Mouse (Mus musculus) lung, embryonic 15.5 days (tissue): ENCODE measurements at regions not wholly inside any gene's neighbourhood (a gene's known extent, or its start where the extent isn't known, plus 50 kb on each side); places are given as distances from the start of the nearest gene placed in this dataset.

Source experiments
- ATAC-seq: fragments of 200-750 bp; cut with Nextera tagmentation; 2 replicates; pipeline ENCODE4 v1.8.0; 2017; ENCODE audit warnings: moderate number of reproducible peaks, borderline replicate concordance; ENCODE audit not compliant: low FRiP score, low TSS enrichment; ENCODE audit errors: extremely low read depth
- H3K27ac ChIP-seq: fragments of 300-500 bp; sonication (generic); 2 replicates; pipeline ENCODE4 v1.5.1; 2015; ENCODE audit warnings: moderate library complexity, mild to moderate bottlenecking, inconsistent platforms
- H3K27me3 ChIP-seq: fragments of 300-500 bp; sonication (generic); 2 replicates; pipeline ENCODE4 v1.6.1; 2015; ENCODE audit warnings: inconsistent platforms
- H3K36me3 ChIP-seq: fragments of 300-500 bp; sonication (generic); 2 replicates; pipeline ENCODE4 v1.6.1; 2015; ENCODE audit warnings: inconsistent platforms
- H3K4me1 ChIP-seq: fragments of 300-500 bp; sonication (generic); 2 replicates; pipeline ENCODE4 v1.6.1; 2015; ENCODE audit warnings: inconsistent platforms
- H3K4me2 ChIP-seq: fragments of 300-500 bp; sonication (generic); 2 replicates; pipeline ENCODE4 v1.6.1; 2015; ENCODE audit warnings: inconsistent platforms, mild to moderate bottlenecking, moderate library complexity
- H3K4me3 ChIP-seq: fragments of 300-500 bp; sonication (generic); 2 replicates; pipeline ENCODE4 v1.5.1; 2015; ENCODE audit warnings: mild to moderate bottlenecking, inconsistent platforms
- H3K9ac ChIP-seq: fragments of 300-500 bp; sonication (generic); 2 replicates; pipeline ENCODE4 v1.6.1; 2015; ENCODE audit warnings: inconsistent platforms
- H3K9me3 ChIP-seq: fragments of 300-500 bp; sonication (generic); 2 replicates; pipeline ENCODE4 v1.6.1; 2016; ENCODE audit warnings: inconsistent platforms
- WGBS: fragments of 180-500 bp; shearing (Covaris S2); methylation state at CpG from one replicate; pipeline ENCODE4 v1.1.7; 2015; 5-methylcytosine and 5-hydroxymethylcytosine counted together

DNA sequence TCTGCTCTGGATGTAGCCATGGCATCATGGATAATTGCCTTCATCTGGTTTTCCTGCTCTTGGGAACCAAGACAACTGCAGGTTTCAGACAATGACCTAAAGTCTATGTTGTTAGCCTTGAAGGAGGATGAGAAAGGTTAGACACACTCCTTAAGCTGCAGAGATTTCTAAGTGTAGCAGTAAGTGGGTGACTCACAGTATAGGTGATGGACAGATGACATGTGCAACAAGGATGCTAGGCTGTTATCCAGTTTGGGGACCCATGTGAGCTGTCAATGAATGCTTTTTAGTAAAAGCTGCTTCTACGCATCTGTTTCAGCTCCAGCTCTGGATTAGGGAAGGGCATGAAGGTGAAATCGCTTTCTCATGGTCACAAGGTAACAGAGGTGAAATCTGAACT, 1159.7 kb upstream of the A1bg start:
- Histone ChIP-seq H3K4me1 (peaks cover 10% of the 10 kb centered on the region), H3K9me3 (no peaks in the 10 kb centered on the region), H3K27me3 (no peaks in the 10 kb centered on the region), H3K9ac (no peak overlapping the region), H3K36me3 (no peaks in the 10 kb centered on the region), H3K27ac (no peak overlapping the region), H3K4me2 (no peak overlapping the region), H3K4me3 (no peak overlapping the region)
- no peak for ATAC-seq
- 94% methylated on average over 2 of the region's 2 CpGs for WGBS

DNA sequence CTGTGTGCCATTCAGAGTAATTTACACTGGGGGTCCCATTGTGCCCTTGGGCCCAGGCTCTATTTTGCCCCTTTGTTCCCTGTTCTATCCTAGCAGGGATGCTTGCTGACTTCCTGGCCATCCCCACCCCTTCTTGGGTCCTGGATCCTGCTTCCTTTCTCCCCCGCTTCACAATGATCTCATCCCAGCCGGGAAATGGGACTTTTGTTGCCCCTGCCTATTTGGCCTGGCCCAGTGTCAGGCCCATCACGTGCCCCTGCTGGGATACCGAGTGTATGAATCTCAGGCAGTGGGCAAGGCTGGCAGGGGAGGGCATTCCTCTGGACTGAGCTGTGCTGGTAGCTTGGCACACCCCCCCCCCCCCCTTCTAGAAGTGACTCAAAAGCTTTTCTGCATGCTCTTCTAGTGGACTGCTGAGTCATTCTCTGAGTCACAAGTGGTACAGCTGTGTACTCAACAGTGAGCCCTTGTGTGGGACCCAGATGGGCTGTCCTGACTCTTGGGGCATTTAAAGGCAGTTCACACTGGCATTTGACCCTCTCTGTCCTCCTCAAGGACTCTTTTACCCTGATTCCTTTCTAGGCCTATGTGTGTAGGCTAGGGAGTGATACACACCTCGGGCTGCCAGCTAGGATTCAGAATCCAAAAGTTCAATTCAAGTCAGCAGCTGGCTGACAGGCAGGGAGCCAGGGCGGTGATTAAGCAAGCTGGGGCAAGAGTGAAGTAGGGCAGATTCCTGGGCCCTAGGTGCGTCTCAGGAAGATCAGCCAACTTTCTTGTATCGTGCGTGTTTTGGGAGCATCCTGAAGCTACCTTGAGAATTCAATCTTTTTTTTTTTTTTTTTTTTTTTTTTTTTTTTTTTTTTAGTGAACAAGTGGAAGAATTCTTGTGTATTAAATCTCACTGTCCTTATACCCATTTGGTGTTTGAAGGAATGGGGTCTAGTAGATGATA, 1156.6 kb upstream of the A1bg start:
- Histone ChIP-seq H3K9ac (no peak overlapping the region), H3K27ac (peak overlapping the region; percentile 57; the same call in 1 of the 2 replicates), H3K9me3 (no peaks in the 10 kb centered on the region), H3K4me3 (no peak overlapping the region), H3K27me3 (no peaks in the 10 kb centered on the region), H3K36me3 (no peaks in the 10 kb centered on the region), H3K4me2 (no peak overlapping the region), H3K4me1 (peaks cover 10% of the 10 kb centered on the region)
- WGBS: 48% methylated on average over 9 of the region's 9 CpGs
- ATAC-seq: peak; percentile 78

DNA sequence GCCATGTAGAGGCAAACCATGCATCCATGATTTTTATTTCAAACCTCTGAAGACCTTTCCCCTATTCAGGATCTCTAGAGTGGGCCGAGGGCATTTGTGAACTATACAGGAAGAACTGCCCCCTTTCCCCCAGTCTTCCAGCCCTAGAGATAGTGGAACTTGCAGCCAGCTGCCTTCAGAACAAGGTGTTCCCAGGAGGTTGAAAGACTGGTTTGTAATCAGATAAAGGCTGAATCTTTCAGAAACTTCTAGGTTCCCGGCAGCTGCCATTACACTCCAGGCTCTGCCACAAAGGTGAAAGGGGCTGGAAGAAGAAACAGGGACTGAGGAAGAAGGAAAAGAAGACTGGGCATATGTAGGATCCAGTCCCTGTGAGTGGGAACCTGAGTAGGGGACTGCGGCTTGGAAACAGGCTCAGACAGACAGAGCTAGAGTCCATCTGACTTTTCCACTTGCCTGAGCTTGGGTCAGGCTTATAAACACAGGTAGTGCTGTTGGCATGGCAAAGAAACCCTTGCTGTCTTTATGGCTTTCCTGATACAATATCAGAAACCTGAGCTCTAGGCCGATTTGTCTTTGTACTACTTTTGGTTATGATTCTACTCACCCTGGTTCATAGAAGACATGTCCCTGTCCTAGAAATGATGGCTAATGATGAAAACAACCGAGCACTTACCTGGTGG, 1153.9 kb upstream of the A1bg start:
- no peaks in the 10 kb centered on the region for H3K36me3 ChIP-seq
- no peaks in the 10 kb centered on the region for H3K9me3 ChIP-seq
- H3K4me3 ChIP-seq: no peak overlapping the region
- H3K27me3 ChIP-seq: no peaks in the 10 kb centered on the region
- ATAC-seq: no peak
- no peak overlapping the region for H3K27ac ChIP-seq
- 82% methylated on average over 5 of the region's 5 CpGs for WGBS
- no peak overlapping the region for H3K9ac ChIP-seq
- H3K4me2 ChIP-seq: no peak overlapping the region
- H3K4me1 ChIP-seq: peaks cover 10% of the 10 kb centered on the region

DNA sequence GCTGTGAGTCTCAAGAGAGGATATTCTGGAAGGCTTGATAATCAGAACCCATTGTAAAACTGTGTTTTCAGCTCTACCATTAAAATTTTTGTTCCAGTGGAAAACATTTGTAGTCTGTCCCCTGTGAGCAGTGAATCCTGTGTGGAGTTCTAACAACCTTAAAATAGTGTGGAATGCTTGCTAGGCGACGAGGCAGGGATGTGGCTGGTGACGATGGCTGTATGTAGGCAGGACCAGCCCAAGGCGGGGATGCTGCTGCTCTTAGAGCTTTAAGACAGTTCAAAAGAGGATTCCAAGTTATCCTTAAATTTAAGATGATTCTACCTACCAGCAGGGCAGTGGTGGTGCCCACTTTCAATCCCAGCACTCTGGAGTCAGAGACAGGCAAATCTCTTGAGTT, 1151.9 kb upstream of the A1bg start:
- H3K4me1 ChIP-seq: peaks cover 10% of the 10 kb centered on the region
- H3K4me2 ChIP-seq: no peak overlapping the region
- H3K27me3 ChIP-seq: no peaks in the 10 kb centered on the region
- no peak overlapping the region for H3K9ac ChIP-seq
- no peak overlapping the region for H3K4me3 ChIP-seq
- ATAC-seq: no peak
- no peaks in the 10 kb centered on the region for H3K9me3 ChIP-seq
- no peak overlapping the region for H3K27ac ChIP-seq
- WGBS: 87% methylated on average over 4 of the region's 4 CpGs
- H3K36me3 ChIP-seq: no peaks in the 10 kb centered on the region

DNA sequence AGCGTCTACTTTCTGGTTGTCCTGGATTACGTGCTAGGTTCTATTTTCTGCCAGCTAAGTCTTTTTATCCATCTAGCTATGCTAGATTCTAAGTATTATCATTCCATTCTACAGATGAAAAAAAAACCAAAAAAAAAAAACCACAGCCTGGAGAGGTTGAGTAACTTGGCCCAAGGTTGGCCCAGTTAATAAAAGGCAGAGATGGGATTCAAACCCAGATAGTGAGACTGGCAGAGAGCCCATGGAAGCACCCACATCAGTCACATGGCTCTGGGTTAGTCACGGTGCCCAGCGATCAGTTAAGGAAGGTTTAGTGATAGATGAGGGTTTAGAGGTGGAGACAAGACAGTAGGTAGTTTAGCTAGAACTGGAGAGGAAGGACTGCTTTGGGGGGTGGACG, 1150.8 kb upstream of the A1bg start:
- no peak for ATAC-seq
- H3K4me1 ChIP-seq: no peaks in the 10 kb centered on the region
- H3K36me3 ChIP-seq: no peaks in the 10 kb centered on the region
- H3K27ac ChIP-seq: no peak overlapping the region
- no peaks in the 10 kb centered on the region for H3K27me3 ChIP-seq
- no peaks in the 10 kb centered on the region for H3K9me3 ChIP-seq
- H3K4me2 ChIP-seq: no peak overlapping the region
- WGBS: 99% methylated on average over 5 of the region's 5 CpGs
- no peak overlapping the region for H3K4me3 ChIP-seq
- H3K9ac ChIP-seq: no peak overlapping the region

DNA sequence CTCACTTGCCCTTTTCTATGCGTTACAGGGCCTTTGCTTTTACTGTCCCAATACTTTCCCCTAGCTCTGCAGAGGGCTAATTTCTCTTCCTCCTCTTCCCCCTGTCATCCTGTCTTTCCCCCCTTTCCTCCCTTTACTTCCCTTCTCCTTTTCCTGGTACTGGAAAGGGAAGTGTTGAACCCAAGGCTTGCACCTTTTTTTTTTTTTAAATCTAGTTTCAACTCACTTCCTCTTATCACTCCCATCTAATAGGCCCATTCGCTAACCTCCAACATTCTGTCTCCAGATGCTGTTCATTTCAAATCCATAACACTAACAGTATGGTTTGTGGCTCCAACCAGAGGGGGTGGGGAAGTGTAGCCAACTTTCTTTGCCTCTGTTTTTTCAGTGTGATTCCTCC, 1148.5 kb upstream of the A1bg start:
- no peak overlapping the region for H3K4me3 ChIP-seq

DNA sequence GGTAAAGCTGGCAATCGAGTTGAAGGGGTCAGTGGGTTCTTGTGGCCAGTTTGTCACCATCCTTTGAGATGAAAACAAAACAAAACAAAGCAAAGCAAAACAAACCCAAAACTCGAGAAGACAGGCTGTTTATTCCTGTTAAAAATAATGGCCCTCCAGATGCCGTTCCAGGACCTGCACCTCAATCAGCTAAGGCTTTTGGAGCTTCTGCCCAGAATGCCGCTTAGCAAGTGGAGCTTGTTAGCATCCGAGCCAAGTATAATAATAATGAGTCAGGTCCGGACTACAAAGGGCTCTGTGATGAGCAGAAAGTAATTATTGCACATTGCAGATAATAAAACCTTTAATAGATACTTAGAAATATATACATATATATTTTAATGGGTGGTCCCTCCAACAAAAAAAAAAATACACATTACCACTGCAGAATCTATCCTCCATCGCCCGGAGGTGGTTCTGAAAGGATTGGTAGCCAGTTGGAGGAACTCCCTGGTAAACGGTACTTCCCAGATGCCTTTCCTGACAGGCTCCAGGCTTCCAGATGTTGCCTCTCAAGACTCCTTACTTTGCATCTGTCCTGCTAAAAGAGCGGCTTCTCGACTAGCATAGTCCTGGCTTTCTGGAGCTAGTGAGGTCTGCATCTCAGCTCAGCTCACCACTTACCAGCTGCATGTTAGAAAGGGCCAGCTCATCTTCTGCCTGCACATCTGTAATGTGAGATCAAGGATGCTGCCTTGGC, 1145.8 kb upstream of the A1bg start:
- 41% methylated on average over 11 of the region's 11 CpGs for WGBS
- Histone ChIP-seq H3K27me3 (no peaks in the 10 kb centered on the region), H3K27ac (no peak overlapping the region), H3K4me1 (peaks cover 5% of the 10 kb centered on the region; the same call in 1 of the 2 replicates), H3K9ac (no peak overlapping the region), H3K4me2 (no peak overlapping the region), H3K4me3 (no peak overlapping the region), H3K9me3 (no peaks in the 10 kb centered on the region), H3K36me3 (no peaks in the 10 kb centered on the region)
- no peak for ATAC-seq

More for the DNA sequence above, 1148.5 kb upstream of the A1bg start:
- Histone ChIP-seq H3K36me3 (no peaks in the 10 kb centered on the region), H3K27me3 (no peaks in the 10 kb centered on the region), H3K27ac (no peak overlapping the region), H3K4me2 (no peak overlapping the region), H3K4me1 (peaks cover 5% of the 10 kb centered on the region; the same call in 1 of the 2 replicates), H3K9me3 (no peaks in the 10 kb centered on the region), H3K9ac (no peak overlapping the region)
- no peak for ATAC-seq
- 69% methylated on average over 2 of the region's 2 CpGs for WGBS

DNA sequence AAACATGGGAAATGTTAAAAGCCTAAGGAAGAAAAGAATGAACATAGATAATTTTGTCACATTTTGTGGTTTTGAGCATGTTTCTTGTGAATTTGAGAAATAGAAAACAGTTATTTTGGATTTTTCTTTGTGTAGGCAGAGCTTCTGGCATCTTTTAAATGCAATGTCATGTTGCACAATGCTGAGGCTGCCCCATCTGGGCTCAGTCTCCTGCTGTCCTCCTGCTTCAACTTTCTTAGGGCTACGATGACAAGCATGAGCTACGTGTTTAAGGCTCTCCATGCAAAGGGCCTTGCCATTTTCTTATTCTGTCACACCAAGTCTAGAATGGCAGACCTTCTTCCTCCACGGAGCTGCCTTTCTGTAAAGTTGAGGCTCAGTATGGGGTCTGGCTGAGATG, 1141.6 kb upstream of the A1bg start:
- no peaks in the 10 kb centered on the region for H3K27me3 ChIP-seq
- ATAC-seq: no peak
- no peak overlapping the region for H3K27ac ChIP-seq
- no peak overlapping the region for H3K9ac ChIP-seq
- H3K4me3 ChIP-seq: no peak overlapping the region
- no peaks in the 10 kb centered on the region for H3K9me3 ChIP-seq
- 95% methylated on average over 3 of the region's 3 CpGs for WGBS
- H3K4me2 ChIP-seq: no peak overlapping the region
- H3K36me3 ChIP-seq: no peaks in the 10 kb centered on the region
- peaks cover 5% of the 10 kb centered on the region; the same call in 1 of the 2 replicates for H3K4me1 ChIP-seq

DNA sequence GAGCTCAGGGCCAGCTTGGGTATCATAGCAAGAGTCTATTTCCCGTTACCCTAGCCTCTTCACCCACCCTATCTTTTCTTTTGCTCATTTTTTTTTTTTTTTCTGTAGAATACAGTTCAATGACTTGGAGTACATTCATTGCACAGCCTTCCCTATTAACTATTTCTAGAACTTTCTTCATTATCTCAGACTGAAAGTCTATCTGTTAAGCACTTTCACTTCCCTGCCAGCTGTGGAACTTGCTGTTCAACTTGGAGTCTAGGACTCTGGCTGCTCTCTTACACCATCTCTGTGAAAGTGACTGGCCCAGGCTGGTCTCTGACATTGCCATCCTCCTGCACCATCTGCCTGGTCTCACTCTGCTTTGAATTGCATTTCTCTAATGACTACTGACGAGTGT, 1134.6 kb upstream of the A1bg start:
- no peak for ATAC-seq
- 82% methylated on average over 2 of the region's 2 CpGs for WGBS
- Histone ChIP-seq H3K36me3 (no peaks in the 10 kb centered on the region), H3K4me3 (no peak overlapping the region), H3K9me3 (no peaks in the 10 kb centered on the region), H3K27me3 (no peaks in the 10 kb centered on the region), H3K9ac (no peak overlapping the region), H3K4me2 (no peak overlapping the region), H3K27ac (no peak overlapping the region), H3K4me1 (peaks cover 17% of the 10 kb centered on the region)

DNA sequence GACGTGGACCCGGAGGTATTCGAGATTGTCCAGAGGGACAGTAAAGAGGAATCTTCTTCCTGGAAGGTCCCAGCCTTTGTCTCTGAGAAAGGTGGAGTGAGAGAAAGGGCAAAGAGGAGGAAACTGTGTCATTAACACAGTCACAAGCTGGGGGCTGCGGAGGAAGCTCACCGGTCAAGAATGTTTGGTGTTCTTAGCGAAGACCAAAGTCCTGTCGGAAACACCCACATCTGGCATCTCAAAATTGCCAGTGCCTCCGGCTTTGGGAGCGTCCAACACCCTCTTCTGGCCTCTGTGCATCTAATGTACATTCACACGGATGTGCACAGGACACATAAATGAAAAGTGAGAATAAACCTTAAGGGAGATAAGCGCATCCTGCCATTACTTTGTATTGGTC, 1134.1 kb upstream of the A1bg start:
- WGBS: 77% methylated on average over 11 of the region's 11 CpGs

DNA sequence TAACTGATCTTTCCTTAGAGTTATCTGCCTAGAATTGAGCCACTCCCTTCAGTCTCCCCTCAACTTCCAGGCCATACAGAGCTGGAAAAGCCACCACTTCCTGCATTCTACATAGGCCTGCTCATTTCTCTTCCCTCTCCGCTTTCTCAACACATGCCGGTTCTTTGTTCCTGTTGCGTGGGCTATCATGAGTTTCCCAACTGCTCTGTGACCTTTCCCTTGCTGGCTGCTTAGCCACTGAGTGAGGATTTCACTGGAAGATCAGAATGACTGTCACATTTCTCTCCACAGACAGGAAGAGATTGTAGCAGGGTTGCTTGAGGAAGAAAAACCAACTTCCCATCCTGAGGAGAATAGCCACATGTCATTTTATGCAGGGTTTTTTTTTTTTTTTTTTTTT, 1133.6 kb upstream of the A1bg start:
- peaks cover 17% of the 10 kb centered on the region for H3K4me1 ChIP-seq
- WGBS: 78% methylated on average over 3 of the region's 3 CpGs
- no peaks in the 10 kb centered on the region for H3K27me3 ChIP-seq
- no peaks in the 10 kb centered on the region for H3K9me3 ChIP-seq
- H3K36me3 ChIP-seq: no peaks in the 10 kb centered on the region
- H3K9ac ChIP-seq: no peak overlapping the region
- ATAC-seq: no peak
- H3K4me2 ChIP-seq: no peak overlapping the region
- H3K4me3 ChIP-seq: no peak overlapping the region
- 0 out of 2 replicates have a peak overlapping the region, but pooled peaks have one; percentile 5 for H3K27ac ChIP-seq

More for the DNA sequence above, 1134.1 kb upstream of the A1bg start:
- ATAC-seq: no peak
- H3K9ac ChIP-seq: no peak overlapping the region
- H3K36me3 ChIP-seq: no peaks in the 10 kb centered on the region
- no peak overlapping the region for H3K27ac ChIP-seq
- H3K27me3 ChIP-seq: no peaks in the 10 kb centered on the region
- H3K9me3 ChIP-seq: no peaks in the 10 kb centered on the region
- H3K4me1 ChIP-seq: peaks cover 17% of the 10 kb centered on the region
- H3K4me3 ChIP-seq: no peak overlapping the region
- no peak overlapping the region for H3K4me2 ChIP-seq
